Mouse (Mus musculus) forebrain, postnatal 0 days (tissue): ENCODE measurements around the gene Bicdl1. TPM values are rescaled to one million over a fixed set of nuclear protein-coding genes. Genes with fewer than 3 reads are reported as not detected.

Source experiments
- ATAC-seq: fragments of 200-750 bp; cut with Nextera tagmentation; 2 replicates; pipeline ENCODE4 v1.8.0; 2017; ENCODE audit warnings: mild to moderate bottlenecking, moderate library complexity
- DNase-seq: peaks from one replicate; pipeline ENCODE4 v3.0.0-alpha.2; 2015
- H3K27ac ChIP-seq: fragments of 300-500 bp; sonication (generic); 2 replicates; pipeline ENCODE4 v1.5.1; 2014; ENCODE audit warnings: low read depth, mild to moderate bottlenecking, antibody characterized with exemption, low read length, moderate library complexity, mixed read lengths
- H3K27me3 ChIP-seq: fragments of 300-500 bp; sonication (generic); 2 replicates; pipeline ENCODE4 v1.6.1; 2014; ENCODE audit warnings: mild to moderate bottlenecking, low read length, mixed read lengths; ENCODE audit not compliant: insufficient read depth
- H3K36me3 ChIP-seq: fragments of 300-500 bp; sonication (generic); 2 replicates; pipeline ENCODE4 v1.6.1; 2014; ENCODE audit warnings: mild to moderate bottlenecking, moderate library complexity; ENCODE audit not compliant: insufficient read depth
- H3K4me1 ChIP-seq: fragments of 300-500 bp; sonication (generic); 2 replicates; pipeline ENCODE4 v1.6.1; 2014; ENCODE audit warnings: antibody characterized with exemption; ENCODE audit not compliant: insufficient read depth
- H3K4me2 ChIP-seq: fragments of 300-500 bp; sonication (generic); 2 replicates; pipeline ENCODE4 v1.6.1; 2014; ENCODE audit warnings: low read depth, mild to moderate bottlenecking, moderate library complexity
- H3K4me3 ChIP-seq: fragments of 300-500 bp; sonication (generic); 2 replicates; pipeline ENCODE4 v1.5.1; 2014; ENCODE audit warnings: low read depth, low read length, mixed read lengths
- H3K9ac ChIP-seq: fragments of 300-500 bp; sonication (generic); 2 replicates; pipeline ENCODE4 v1.6.1; 2014; ENCODE audit warnings: mild to moderate bottlenecking
- H3K9me3 ChIP-seq: fragments of 300-500 bp; sonication (generic); 2 replicates; pipeline ENCODE4 v1.6.1; 2016; ENCODE audit warnings: low read length
- CTCF ChIP-seq: sonication (generic); IDR thresholded peaks from 2 replicates; pipeline ENCODE4 v1.5.1; 2016; ENCODE audit warnings: antibody characterized with exemption, control low read depth, low read depth
- WGBS: fragments of 180-500 bp; shearing (Covaris S2); extraction: QIAGEN DNeasy Blood & Tissue Kit; methylation state at CpG from one replicate; pipeline ENCODE4 v1.1.7; 2014; 5-methylcytosine and 5-hydroxymethylcytosine counted together
- polyA plus RNA-seq: library from polyadenylated mRNA; unstranded; fragments of >200 nt; fragmentation: Nextera tagmentation; extraction: Ambion mirVana; gene quantifications from 2 replicates; pipeline ENCODE4 v1.2.1, GENCODE M21; 2015
- total RNA-seq: library from RNA; depleted of rRNA; stranded (reverse); fragments of >200 nt; gene quantifications from 2 replicates; pipeline ENCODE4 v1.2.3, GENCODE M21; 2014; rRNA removed

The Bicdl1 gene
- total RNA-seq (183 and 184 TPM in 2 replicates), polyA plus RNA-seq (21.6 and 27.6 TPM in 2 replicates)

DNA sequence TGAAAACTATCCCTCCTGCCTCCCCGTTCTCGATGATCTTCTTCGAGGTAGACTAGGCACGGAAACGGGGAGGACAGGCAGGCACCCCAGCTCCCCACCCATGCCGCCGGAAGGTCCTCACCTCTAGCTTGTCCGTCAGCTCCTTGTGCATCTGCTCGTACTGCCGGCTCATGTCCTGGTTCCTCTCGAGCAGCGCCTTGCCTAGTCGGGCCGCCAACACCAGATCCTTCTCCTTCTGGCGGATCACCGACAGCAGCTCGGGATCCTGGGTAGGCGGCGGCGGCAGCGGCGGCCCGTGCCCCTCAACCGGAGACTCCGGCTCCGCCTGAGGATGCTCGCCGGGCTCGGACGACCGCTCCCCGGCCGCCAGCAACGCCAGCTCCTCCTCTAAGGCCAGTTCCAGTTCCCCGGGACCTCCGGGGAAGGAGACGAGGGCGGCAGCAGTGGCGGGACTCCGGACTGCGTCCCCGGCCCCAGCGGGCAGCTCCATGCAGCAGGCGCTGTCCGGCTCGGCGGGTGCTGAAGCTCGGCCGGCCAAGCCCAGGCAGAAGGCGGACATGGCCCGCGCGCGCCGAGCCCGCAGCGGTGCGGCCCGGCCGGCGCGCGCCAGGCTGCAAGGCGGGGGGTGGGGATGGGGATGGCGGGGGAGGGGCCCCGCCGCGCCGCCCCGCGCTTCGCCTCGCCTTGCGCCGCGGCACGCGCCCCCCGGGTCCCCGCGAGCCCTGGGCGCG is at the start of gene Bicdl1:
Gene Bicdl1 (minus strand): TSS at position 621 of the 731 bp plus-strand sequence.
- H3K36me3 ChIP-seq: no peaks in the 10 kb centered on the region
- no peaks in the 10 kb centered on the region for H3K27me3 ChIP-seq
- peak; percentile 18 for ATAC-seq
- peak within 1 kb of the TSS; percentile 81 for H3K9ac ChIP-seq
- H3K4me3 ChIP-seq: peak within 1 kb of the TSS; percentile 75
- peaks cover 9% of the 10 kb centered on the region; the same call in 1 of the 2 replicates for H3K4me1 ChIP-seq
- peak; percentile 68 for DNase-seq
- under 1% methylated on average over 64 of the region's 83 CpGs for WGBS
- peak within 1 kb of the TSS; percentile 94 for H3K27ac ChIP-seq
- TF ChIP-seq CTCF: 0 out of 2 replicates have a peak, but pooled peaks have one; percentile 5
- peak within 1 kb of the TSS; percentile 72 for H3K4me2 ChIP-seq
- H3K9me3 ChIP-seq: no peaks in the 10 kb centered on the region

DNA sequence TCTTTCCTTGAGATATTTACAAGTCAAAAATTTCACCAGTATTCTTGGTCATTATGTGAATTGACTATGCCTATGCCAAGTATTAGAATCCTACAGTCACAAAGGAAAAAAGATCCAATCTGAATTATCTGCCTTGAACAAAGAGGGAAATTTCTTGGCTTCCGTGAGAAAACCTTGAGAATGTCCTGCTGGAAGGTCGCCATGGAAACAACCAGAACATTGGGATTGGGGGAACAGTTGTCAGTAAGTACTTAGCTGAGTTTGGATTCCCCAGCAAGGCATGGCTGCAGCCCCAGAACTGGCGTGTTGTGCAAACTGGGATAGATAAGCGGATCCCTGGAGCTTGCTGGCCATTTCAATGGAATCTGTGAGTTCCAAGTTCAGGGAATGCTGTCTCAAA is 45.5 kb upstream of the Bicdl1 start:
- Histone ChIP-seq H3K27ac (no peak overlapping the region), H3K27me3 (no peaks in the 10 kb centered on the region), H3K36me3 (no peaks in the 10 kb centered on the region), H3K4me3 (no peak overlapping the region), H3K4me1 (no peaks in the 10 kb centered on the region), H3K9ac (no peak overlapping the region), H3K4me2 (no peak overlapping the region), H3K9me3 (no peaks in the 10 kb centered on the region)
- no peak for TF ChIP-seq CTCF
- DNase-seq (peak; percentile 31), ATAC-seq (no peak)
- WGBS: 45% methylated on average over 4 of the region's 4 CpGs

DNA sequence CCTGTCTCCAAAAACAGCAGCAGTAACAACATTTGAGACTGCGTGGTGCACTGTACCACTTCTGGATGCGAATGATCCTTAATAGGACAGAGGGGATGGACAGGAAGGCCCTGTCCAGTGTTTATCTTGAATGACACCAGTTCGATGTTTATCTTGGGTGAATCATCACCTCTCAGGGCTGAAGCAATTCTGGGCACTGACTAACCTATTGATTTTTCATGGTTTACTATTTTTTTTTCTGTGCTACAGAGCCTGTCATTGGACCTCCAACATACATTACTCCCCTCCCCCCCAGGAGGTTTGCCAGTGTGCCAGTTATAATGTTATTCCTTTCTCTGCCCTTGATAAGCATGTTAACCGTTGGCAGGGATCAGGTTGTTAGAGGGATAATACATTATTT is 43.9 kb upstream of the Bicdl1 start:
- 80% methylated on average over 4 of the region's 4 CpGs for WGBS
- ATAC-seq: no peak

DNA sequence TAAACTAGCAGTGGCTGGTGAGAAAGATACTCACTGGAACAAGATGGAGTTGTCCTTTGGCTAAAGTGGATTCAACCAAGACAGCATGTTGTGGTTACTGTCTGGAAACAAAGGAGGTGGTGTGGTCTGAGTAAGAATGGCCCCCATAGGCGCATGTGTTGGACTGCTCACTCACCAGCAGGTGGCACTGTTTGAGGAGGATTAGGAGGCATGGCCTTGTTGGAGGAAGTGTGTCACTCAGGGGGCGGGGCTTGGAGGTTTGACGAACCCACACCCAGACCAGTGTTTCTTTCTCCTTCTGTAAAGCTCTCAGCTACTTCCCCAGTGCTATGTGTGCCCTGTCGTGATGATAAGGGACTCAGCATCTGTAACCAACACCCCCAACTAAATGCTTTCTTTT is 38.6 kb upstream of the Bicdl1 start:
- Histone ChIP-seq H3K27me3 (no peaks in the 10 kb centered on the region), H3K4me1 (no peaks in the 10 kb centered on the region), H3K4me2 (no peak overlapping the region), H3K27ac (no peak overlapping the region), H3K36me3 (no peaks in the 10 kb centered on the region), H3K9me3 (no peaks in the 10 kb centered on the region), H3K4me3 (no peak overlapping the region), H3K9ac (no peak overlapping the region)
- ATAC-seq (no peak), DNase-seq (no peak)
- TF ChIP-seq CTCF: no peak
- 90% methylated on average over 4 of the region's 4 CpGs for WGBS

More for the DNA sequence above, 43.9 kb upstream of the Bicdl1 start:
- no peak for DNase-seq
- Histone ChIP-seq H3K9ac (no peak overlapping the region), H3K27me3 (no peaks in the 10 kb centered on the region), H3K9me3 (no peaks in the 10 kb centered on the region), H3K27ac (no peak overlapping the region), H3K4me3 (no peak overlapping the region), H3K4me2 (no peak overlapping the region), H3K4me1 (no peaks in the 10 kb centered on the region), H3K36me3 (no peaks in the 10 kb centered on the region)
- no peak for TF ChIP-seq CTCF

DNA sequence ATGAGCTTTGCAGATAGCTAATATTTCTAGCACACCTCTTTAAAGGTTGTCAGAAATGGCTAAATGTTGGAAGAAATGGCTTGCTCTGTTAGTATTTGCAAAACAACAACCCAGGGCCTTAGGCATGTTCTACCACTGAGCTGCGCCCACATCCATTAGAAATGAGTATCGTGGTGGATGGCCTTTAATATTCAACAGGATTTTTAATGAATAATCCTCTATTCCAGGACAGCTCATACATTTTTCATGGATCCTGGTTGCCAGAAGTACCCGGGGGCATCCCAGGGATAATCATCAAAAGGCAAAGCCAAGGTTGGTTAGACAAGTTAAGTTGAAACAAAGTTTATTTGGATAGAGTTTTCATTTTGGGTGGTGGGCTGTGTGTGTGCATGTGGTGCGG is 37.7 kb upstream of the Bicdl1 start:
- Histone ChIP-seq H3K27ac (no peak overlapping the region), H3K4me3 (no peak overlapping the region), H3K4me2 (no peak overlapping the region), H3K27me3 (no peaks in the 10 kb centered on the region), H3K36me3 (no peaks in the 10 kb centered on the region), H3K4me1 (no peaks in the 10 kb centered on the region), H3K9me3 (no peaks in the 10 kb centered on the region), H3K9ac (no peak overlapping the region)
- no peak for TF ChIP-seq CTCF
- DNase-seq: no peak
- no peak for ATAC-seq
- WGBS: 73% methylated on average over 4 of the region's 4 CpGs

DNA sequence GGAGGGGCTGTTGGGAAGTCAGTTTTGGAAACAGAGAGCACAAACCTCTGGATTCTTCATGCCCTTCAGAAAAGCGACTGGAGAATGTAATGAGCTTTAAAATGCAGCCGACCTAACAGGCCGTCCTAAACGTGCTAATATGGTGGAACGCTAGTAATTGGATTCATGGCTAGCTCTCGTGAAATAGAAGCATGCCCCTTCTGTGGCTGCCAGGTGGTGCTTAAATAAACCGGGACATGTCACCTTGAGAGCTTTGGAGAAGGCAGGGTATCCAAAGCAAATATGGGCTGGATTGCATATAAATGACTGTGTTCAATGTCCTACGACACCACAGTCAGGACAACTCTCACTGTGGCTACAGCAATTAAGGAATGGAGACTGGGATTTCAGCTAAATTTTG is 35.4 kb upstream of the Bicdl1 start:
- Histone ChIP-seq H3K9ac (no peak overlapping the region), H3K27me3 (no peaks in the 10 kb centered on the region), H3K36me3 (no peaks in the 10 kb centered on the region), H3K4me3 (no peak overlapping the region), H3K27ac (no peak overlapping the region), H3K9me3 (no peaks in the 10 kb centered on the region), H3K4me2 (no peak overlapping the region), H3K4me1 (no peaks in the 10 kb centered on the region)
- DNase-seq (no peak), ATAC-seq (no peak)
- TF ChIP-seq CTCF: no peak
- WGBS: 72% methylated on average over 8 of the region's 8 CpGs

DNA sequence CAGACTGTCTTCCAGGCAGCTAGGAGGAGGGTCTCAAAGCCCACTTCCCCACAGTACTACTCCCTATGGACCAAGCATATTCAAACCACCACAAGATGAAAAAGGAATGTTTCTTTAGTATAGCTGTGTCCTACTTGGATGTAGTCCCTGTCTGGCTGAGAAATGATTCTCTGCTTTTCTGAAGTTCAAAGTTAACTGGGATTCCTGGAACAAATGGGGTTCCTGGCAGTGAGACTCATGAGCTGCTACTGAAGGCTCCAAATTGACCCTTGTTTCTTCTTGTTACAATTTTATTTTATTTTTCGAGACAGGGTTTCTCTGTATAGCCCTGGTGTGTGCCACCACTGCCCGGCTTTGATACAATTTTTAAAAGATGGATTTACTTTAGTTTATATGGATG is 32.6 kb upstream of the Bicdl1 start:
- 76% methylated on average over 2 of the region's 2 CpGs for WGBS
- Histone ChIP-seq H3K4me2 (no peak overlapping the region), H3K27me3 (no peaks in the 10 kb centered on the region), H3K4me3 (no peak overlapping the region), H3K4me1 (no peaks in the 10 kb centered on the region), H3K36me3 (no peaks in the 10 kb centered on the region), H3K27ac (no peak overlapping the region), H3K9me3 (no peaks in the 10 kb centered on the region), H3K9ac (no peak overlapping the region)
- DNase-seq (no peak), ATAC-seq (no peak)
- no peak for TF ChIP-seq CTCF
